Comparison of ENCODE assay signal across 32 mouse cellular contexts in the genomic region with DNA sequence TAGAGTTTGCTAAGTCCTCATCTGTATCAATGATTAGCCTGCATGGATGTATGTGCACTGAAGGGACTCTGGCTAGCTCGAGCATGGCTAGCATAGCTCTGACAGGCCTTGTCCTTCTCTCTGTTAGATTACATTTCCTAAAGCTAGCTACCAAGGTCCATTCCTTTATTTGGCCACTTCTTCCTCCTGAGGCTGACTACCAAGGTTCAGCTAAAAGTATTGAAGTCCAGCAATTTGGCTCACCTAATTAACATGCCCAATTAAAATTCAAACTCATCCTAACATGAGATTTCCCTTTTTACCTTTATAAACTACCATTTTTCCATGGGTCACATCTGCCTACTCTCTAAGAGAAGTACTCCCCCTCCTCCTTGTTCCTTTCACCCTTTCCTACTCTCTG.
"Had no signal": no experiment of that assay in that cellular context is flagged by ENCODE, and none has a peak within 500 bp of the region (broad histone marks: within the 10 kb centered on the region; RNA-seq: fewer than 3 reads in every experiment).

No protein-coding gene starts in this region.

- DNase-seq: left cerebral cortex, postnatal 4 days; liver; liver, embryonic 13.5 days; liver, postnatal 0 days; lung, adult 18-20 months; lung, adult 2 months; lung, embryonic 14.5 days; lung, postnatal 10 days; lung, postnatal 14 days; lung, postnatal 36 days; lung, postnatal 4 days; midbrain, embryonic 14.5 days had no signal

- H3K4me3 ChIP-seq: limb, embryonic 10.5 days; limb, embryonic 12.5 days; limb, embryonic 13.5 days; limb, embryonic 15.5 days; liver, embryonic 12.5 days; liver, embryonic 13.5 days; liver, embryonic 15.5 days; lung, embryonic 15.5 days; megakaryocyte, embryonic 14.5 days; midbrain, embryonic 10.5 days; midbrain, embryonic 12.5 days; midbrain, embryonic 13.5 days; midbrain, embryonic 15.5 days; myocyte; neural tube, embryonic 12.5 days had no signal

- H3K27me3 ChIP-seq: limb, embryonic 12.5 days; limb, embryonic 13.5 days; limb, embryonic 15.5 days; liver, embryonic 12.5 days; liver, embryonic 13.5 days; liver, embryonic 15.5 days; lung, embryonic 15.5 days; megakaryocyte, embryonic 14.5 days; midbrain, embryonic 12.5 days; midbrain, embryonic 13.5 days; midbrain, embryonic 15.5 days; neural tube, embryonic 12.5 days had no signal

- H3K9ac ChIP-seq: limb, embryonic 12.5 days; limb, embryonic 13.5 days; limb, embryonic 15.5 days; liver, embryonic 12.5 days; liver, embryonic 13.5 days; liver, embryonic 14.5 days; liver, embryonic 15.5 days; liver, postnatal 0 days; lung, embryonic 14.5 days; lung, embryonic 15.5 days; midbrain, embryonic 12.5 days; midbrain, embryonic 13.5 days; midbrain, embryonic 15.5 days; neural tube, embryonic 12.5 days had no signal

- ATAC-seq: liver, embryonic 12.5 days; liver, postnatal 0 days; lung, postnatal 0 days; midbrain, embryonic 13.5 days; midbrain, embryonic 15.5 days; midbrain, embryonic 16.5 days had no signal

- H3K27ac ChIP-seq: limb, embryonic 10.5 days; limb, embryonic 12.5 days; limb, embryonic 13.5 days; limb, embryonic 15.5 days; liver, embryonic 12.5 days; liver, embryonic 13.5 days; liver, embryonic 14.5 days; liver, embryonic 15.5 days; lung, embryonic 15.5 days; macrophage; midbrain, embryonic 10.5 days; midbrain, embryonic 12.5 days; midbrain, embryonic 13.5 days; midbrain, embryonic 15.5 days; neural tube, embryonic 12.5 days had no signal

- H3K9me3 ChIP-seq: limb, embryonic 10.5 days; limb, embryonic 12.5 days; limb, embryonic 13.5 days; limb, embryonic 15.5 days; liver, embryonic 12.5 days; liver, embryonic 13.5 days; liver, embryonic 15.5 days; lung, embryonic 15.5 days; megakaryocyte, embryonic 14.5 days; midbrain, embryonic 10.5 days; midbrain, embryonic 12.5 days; midbrain, embryonic 13.5 days; midbrain, embryonic 15.5 days; neural tube, embryonic 12.5 days had no signal

- H3K4me1 ChIP-seq: limb, embryonic 10.5 days; limb, embryonic 12.5 days; limb, embryonic 13.5 days; limb, embryonic 15.5 days; lung, embryonic 15.5 days; midbrain, embryonic 10.5 days; midbrain, embryonic 12.5 days; midbrain, embryonic 13.5 days; midbrain, embryonic 15.5 days; neural tube, embryonic 12.5 days had no signal

- H3K4me2 ChIP-seq: limb, embryonic 12.5 days; limb, embryonic 13.5 days; limb, embryonic 15.5 days; liver, embryonic 11.5 days; liver, embryonic 12.5 days; liver, embryonic 13.5 days; liver, embryonic 15.5 days; lung, embryonic 14.5 days; lung, embryonic 15.5 days; midbrain, embryonic 11.5 days; midbrain, embryonic 12.5 days; midbrain, embryonic 13.5 days; midbrain, embryonic 15.5 days; neural tube, embryonic 12.5 days had no signal
